Mouse (Mus musculus) midbrain, embryonic 14.5 days (tissue): ENCODE data around the gene Wapl. TPM values are rescaled to one million over a fixed set of nuclear protein-coding genes. Genes with fewer than 3 reads are reported as not detected.

ENCODE experiments used
- polyA plus RNA-seq: library from polyadenylated mRNA; unstranded; fragments of >200 nt; fragmentation: Nextera tagmentation; extraction: Ambion mirVana; gene quantifications from 2 replicates; pipeline ENCODE4 v1.2.1, GENCODE M21; 2014

The Wapl gene
- polyA plus RNA-seq, 1 experiment from 2014 or later, result 22.7 TPM

Other genes starting within 250 kb of the Wapl start
- 16.3 and 25.9 TPM in 2 replicates for gene Bmpr1a, start 170.6 kb upstream of the Wapl start, polyA plus RNA-seq
- gene 9230112D13Rik, start 151.1 kb upstream of the Wapl start, polyA plus RNA-seq, result not detected in 2 replicates
- gene Ldb3, start 85.2 kb upstream of the Wapl start, polyA plus RNA-seq, result 0.50 and 0.76 TPM in 2 replicates
- gene Opn4, start 73.8 kb upstream of the Wapl start, polyA plus RNA-seq, result not detected in 2 replicates
- 4.9 and 5.1 TPM in 2 replicates for gene Grid1, start 146.2 kb downstream of the Wapl start, polyA plus RNA-seq